Mouse (Mus musculus) erythroblast, embryonic 14.5 days (primary cell): ENCODE data around the gene Tgm1.

Source experiments
- GATA1 ChIP-seq: IDR thresholded peaks from 2 replicates; pipeline ENCODE4 v1.6.1; 2012; ENCODE audit warnings: low read length, inconsistent platforms, mixed read lengths
- TAL1 ChIP-seq: IDR thresholded peaks from 3 replicates; pipeline ENCODE4 v1.6.1; 2012; ENCODE audit warnings: low read length, inconsistent platforms, mixed read lengths

DNA sequence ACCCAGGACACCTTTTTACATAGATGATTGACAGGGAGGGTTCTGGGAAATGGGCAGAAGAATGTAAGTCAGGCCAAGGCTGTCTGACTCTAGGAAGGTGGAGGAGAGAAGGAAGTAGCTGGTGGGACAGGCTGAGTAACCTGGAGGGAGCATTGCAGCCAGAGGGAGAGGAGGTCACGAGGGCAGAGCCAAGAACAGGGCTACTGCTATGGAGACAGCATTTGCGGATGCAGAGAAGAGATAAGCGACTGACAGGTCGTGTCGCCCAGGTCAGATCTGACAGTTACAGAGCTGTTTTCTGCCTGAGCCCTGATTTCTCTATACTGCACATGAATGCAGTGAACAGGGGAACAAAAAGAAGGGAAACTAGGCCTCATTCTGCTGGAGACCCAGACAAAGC is 6.3 kb downstream of the Tgm1 start:
- no peak for TF ChIP-seq GATA1
- no peak for TF ChIP-seq TAL1
